Mouse (Mus musculus) frontal cortex, postnatal 36 days (tissue): ENCODE data around the gene Ddx59.

Experiments used
- DNase-seq, 2 experiments: peaks; one replicate each; pipeline ENCODE4 v3.0.0; 2022; ENCODE audit warnings: low spot score in 2 of 2

Gene Ddx59

GRCm38 (mm10) chr1:136449541-136449940 lies 34.5 kb downstream of the Ddx59 start:
- DNase-seq = no peak

GRCm38 (mm10) chr1:136450206-136450605 lies 35.1 kb downstream of the Ddx59 start:
- no peak for DNase-seq

GRCm38 (mm10) chr1:136452421-136452820 lies 37.4 kb downstream of the Ddx59 start:
- DNase-seq = no peak

- no peak for DNase-seq
These were observed 40.9 kb downstream of the Ddx59 start for GRCm38 (mm10) chr1:136455756-136456585.

GRCm38 (mm10) chr1:136456741-136457140 lies 41.7 kb downstream of the Ddx59 start:
- no peak for DNase-seq

GRCm38 (mm10) chr1:136457403-136457802 lies 42.3 kb downstream of the Ddx59 start:
- DNase-seq = no peak

- DNase-seq = no peak
These were observed 43.7 kb downstream of the Ddx59 start for GRCm38 (mm10) chr1:136458691-136459245.

- peak; percentile 19 to 35 for DNase-seq
These were observed 47.4 kb downstream of the Ddx59 start for GRCm38 (mm10) chr1:136462443-136462842.

- DNase-seq = no peak
These were observed 50.1 kb downstream of the Ddx59 start for GRCm38 (mm10) chr1:136465168-136465567.

- DNase-seq = peak; percentile 88 to 93
These were observed 51.2 kb downstream of the Ddx59 start, which contains the start of gene Kif14 for GRCm38 (mm10) chr1:136466143-136466811. Kif14 (plus strand) TSS chr1:136466343.

GRCm38 (mm10) chr1:136469408-136469807 lies 54.3 kb downstream of the Ddx59 start:
- no peak for DNase-seq

GRCm38 (mm10) chr1:136470471-136470870 lies 55.4 kb downstream of the Ddx59 start:
- DNase-seq = no peak
